Mouse (Mus musculus) spleen, adult 2 months (tissue): ENCODE measurements around the gene Cdv3. TPM values are rescaled to one million over a fixed set of nuclear protein-coding genes. Genes with fewer than 3 reads are reported as not detected.

ENCODE experiments used
- DNase-seq, 2 experiments: peaks; one replicate each; pipeline versions ENCODE4 v3.0.0 to v3.0.0-alpha.2; 2012 to 2021; ENCODE audit warnings: low spot score in 2 of 2, low read depth in 1 of 2
- H3K27ac ChIP-seq: fragments of 200-500 bp; 2 replicates; pipeline ENCODE4 v1.5.1; 2012; ENCODE audit warnings: low read length, inconsistent platforms; ENCODE audit not compliant: insufficient read depth
- H3K27me3 ChIP-seq: fragments of 200-500 bp; 2 replicates; pipeline ENCODE4 v1.6.1; 2012; ENCODE audit warnings: mild to moderate bottlenecking, moderate library complexity, low read length, inconsistent platforms; ENCODE audit not compliant: control insufficient read depth, insufficient read depth
- H3K36me3 ChIP-seq: fragments of 200-500 bp; 2 replicates; pipeline ENCODE4 v1.6.1; 2012; ENCODE audit warnings: mild to moderate bottlenecking, low read length, inconsistent platforms; ENCODE audit not compliant: control insufficient read depth, insufficient read depth
- H3K4me1 ChIP-seq: fragments of 200-500 bp; 2 replicates; pipeline ENCODE4 v1.6.1; 2011; ENCODE audit warnings: inconsistent platforms; ENCODE audit not compliant: control insufficient read depth, insufficient read depth, insufficient read length
- H3K4me3 ChIP-seq: fragments of 200-500 bp; 2 replicates; pipeline ENCODE4 v1.5.1; 2011; ENCODE audit warnings: mild to moderate bottlenecking, inconsistent platforms; ENCODE audit not compliant: insufficient read depth, insufficient read length; ENCODE audit errors: extremely low read depth
- CTCF ChIP-seq: fragments of 200-500 bp; IDR thresholded peaks from 2 replicates; pipeline ENCODE4 v1.5.1; 2011; ENCODE audit warnings: mild to moderate bottlenecking, inconsistent platforms; ENCODE audit not compliant: insufficient read depth, insufficient read length, insufficient replicate concordance; ENCODE audit errors: extremely low read depth
- POLR2A ChIP-seq: fragments of 200-500 bp; IDR thresholded peaks from 2 replicates; pipeline ENCODE4 v1.6.1; 2011; ENCODE audit warnings: low read depth, low read length, inconsistent platforms
- WGBS: fragments of 180-500 bp; shearing (Covaris S2); methylation state at CpG from one replicate; pipeline ENCODE4 v1.1.7; 2018; 5-methylcytosine and 5-hydroxymethylcytosine counted together
- polyA plus RNA-seq: library from polyadenylated mRNA; depleted of rRNA; stranded (reverse); fragments of >200 nt; gene quantifications from 2 replicates; pipeline ENCODE4 v1.2.3, GENCODE M21; 2012

Cdv3 gene
- polyA plus RNA-seq, 1 experiment, result 29.4 TPM

GRCm38 (mm10) chr9:103393256-103393655, 27.6 kb upstream of the Cdv3 start:
- Histone ChIP-seq H3K27me3 (no peaks in the 10 kb centered on the region), H3K36me3 (no peaks in the 10 kb centered on the region), H3K27ac (no peak overlapping the region), H3K4me1 (no peaks in the 10 kb centered on the region), H3K4me3 (no peak overlapping the region)
- WGBS, result 96% methylated on average over 11 of the region's 11 CpGs
- TF ChIP-seq POLR2A (no peak), CTCF (no peak)
- no peak for DNase-seq

- Histone ChIP-seq H3K4me1 (no peaks in the 10 kb centered on the region), H3K36me3 (no peaks in the 10 kb centered on the region), H3K27ac (no peak overlapping the region), H3K4me3 (no peak overlapping the region), H3K27me3 (no peaks in the 10 kb centered on the region)
- DNase-seq, result no peak
- 70% methylated on average over 6 of the region's 6 CpGs for WGBS
- TF ChIP-seq CTCF, result no peak
- TF ChIP-seq POLR2A, result no peak
These were observed 26.2 kb upstream of the Cdv3 start for GRCm38 (mm10) chr9:103391796-103392372.

- Histone ChIP-seq H3K36me3 (no peaks in the 10 kb centered on the region), H3K4me1 (no peaks in the 10 kb centered on the region), H3K27me3 (no peaks in the 10 kb centered on the region), H3K4me3 (no peak overlapping the region), H3K27ac (no peak overlapping the region)
- WGBS, result 94% methylated on average over 6 of the region's 6 CpGs
- DNase-seq, result no peak
- TF ChIP-seq POLR2A (no peak), CTCF (no peak)
These were observed 23.6 kb upstream of the Cdv3 start for GRCm38 (mm10) chr9:103389261-103389660.

- TF ChIP-seq CTCF, result no peak
These were observed 21.5 kb upstream of the Cdv3 start for GRCm38 (mm10) chr9:103387011-103387653.

GRCm38 (mm10) chr9:103386573-103386972, 20.9 kb upstream of the Cdv3 start:
- Histone ChIP-seq H3K27me3 (no peaks in the 10 kb centered on the region), H3K36me3 (no peaks in the 10 kb centered on the region), H3K4me1 (no peaks in the 10 kb centered on the region), H3K27ac (no peak overlapping the region), H3K4me3 (no peak overlapping the region)
- DNase-seq, result no peak
- 91% methylated on average over 5 of the region's 5 CpGs for WGBS
- TF ChIP-seq POLR2A, result no peak
- TF ChIP-seq CTCF, result no peak

More at GRCm38 (mm10) chr9:103387011-103387653, 21.5 kb upstream of the Cdv3 start:
- no peak for DNase-seq
- Histone ChIP-seq H3K4me3 (no peak overlapping the region), H3K27me3 (no peaks in the 10 kb centered on the region), H3K27ac (no peak overlapping the region), H3K36me3 (no peaks in the 10 kb centered on the region), H3K4me1 (no peaks in the 10 kb centered on the region)
- WGBS, result 87% methylated on average over 10 of the region's 10 CpGs

- Histone ChIP-seq H3K36me3 (no peaks in the 10 kb centered on the region), H3K27me3 (no peaks in the 10 kb centered on the region), H3K4me1 (no peaks in the 10 kb centered on the region), H3K4me3 (no peak overlapping the region), H3K27ac (no peak overlapping the region)
- DNase-seq, result no peak
- WGBS, result 25% methylated on average over 1 of the region's 1 CpGs
- TF ChIP-seq CTCF (no peak), POLR2A (no peak)
These were observed 20.0 kb upstream of the Cdv3 start for GRCm38 (mm10) chr9:103385600-103385999.

- Histone ChIP-seq H3K4me3 (no peak overlapping the region), H3K36me3 (no peaks in the 10 kb centered on the region), H3K27me3 (no peaks in the 10 kb centered on the region), H3K4me1 (no peaks in the 10 kb centered on the region), H3K27ac (no peak overlapping the region)
- no peak for TF ChIP-seq POLR2A
- TF ChIP-seq CTCF, result no peak
- WGBS, result 63% methylated on average over 4 of the region's 4 CpGs
- no peak for DNase-seq
These were observed 18.6 kb upstream of the Cdv3 start for GRCm38 (mm10) chr9:103384141-103384796.
